Mouse (Mus musculus) heart, embryonic 12.5 days (tissue): ENCODE measurements around the gene Grm8. TPM values are rescaled to one million over a fixed set of nuclear protein-coding genes. Genes with fewer than 3 reads are reported as not detected.
"Not testable (repeated sequence)": the region's sequence is repeated elsewhere in the genome, so short reads cannot be mapped to it uniquely, and the experiment has no call there.

Experiments used
- ATAC-seq: fragments of 200-750 bp; cut with Nextera tagmentation; 2 replicates; pipeline ENCODE4 v1.8.0; 2017; ENCODE audit warnings: moderate TSS enrichment, moderate library complexity; ENCODE audit not compliant: insufficient number of reproducible peaks, low FRiP score
- H3K27ac ChIP-seq: fragments of 300-500 bp; sonication (generic); 2 replicates; pipeline ENCODE4 v1.5.1; 2016; ENCODE audit warnings: mild to moderate bottlenecking, moderate library complexity; ENCODE audit not compliant: poor library complexity, severe bottlenecking
- H3K27me3 ChIP-seq: fragments of 300-500 bp; sonication (generic); replicated peaks from 2 replicates; pipeline ENCODE4 v1.6.1; 2016; ENCODE audit warnings: mild to moderate bottlenecking, moderate library complexity
- H3K36me3 ChIP-seq: fragments of 300-500 bp; sonication (generic); 2 replicates; pipeline ENCODE4 v1.6.1; 2016; ENCODE audit warnings: mild to moderate bottlenecking, moderate library complexity
- H3K4me1 ChIP-seq: fragments of 300-500 bp; sonication (generic); replicated peaks from 2 replicates; pipeline ENCODE4 v1.6.1; 2016; ENCODE audit warnings: mild to moderate bottlenecking
- H3K4me2 ChIP-seq: fragments of 300-500 bp; sonication (generic); 2 replicates; pipeline ENCODE4 v1.6.1; 2016; ENCODE audit warnings: mild to moderate bottlenecking, moderate library complexity
- H3K4me3 ChIP-seq: fragments of 300-500 bp; sonication (generic); 2 replicates; pipeline ENCODE4 v1.5.1; 2016; ENCODE audit warnings: mild to moderate bottlenecking
- H3K9ac ChIP-seq: fragments of 300-500 bp; sonication (generic); 2 replicates; pipeline ENCODE4 v1.6.1; 2016; ENCODE audit warnings: mild to moderate bottlenecking, moderate library complexity
- H3K9me3 ChIP-seq: fragments of 300-500 bp; sonication (generic); replicated peaks from 2 replicates; pipeline ENCODE4 v1.6.1; 2016; ENCODE audit warnings: mild to moderate bottlenecking, moderate library complexity
- WGBS: fragments of 180-500 bp; shearing (Covaris S2); methylation state at CpG from one replicate; pipeline ENCODE4 v1.1.7; 2016; 5-methylcytosine and 5-hydroxymethylcytosine counted together
- polyA plus RNA-seq: library from polyadenylated mRNA; unstranded; fragments of >200 nt; fragmentation: Nextera tagmentation; extraction: Ambion mirVana; gene quantifications from 2 replicates; pipeline ENCODE4 v1.2.1, GENCODE M21; 2016

Gene Grm8
- polyA plus RNA-seq, 1 experiment from 2014 or later: 0.73 TPM

- WGBS: 42% methylated on average over 1 of the region's 1 CpGs
- no peak overlapping the region for H3K9ac ChIP-seq
- no peaks in the 10 kb centered on the region for H3K4me1 ChIP-seq
- no peaks in the 10 kb centered on the region for H3K27me3 ChIP-seq
- no peak overlapping the region for H3K4me2 ChIP-seq
- no peaks in the 10 kb centered on the region for H3K9me3 ChIP-seq
- no peaks in the 10 kb centered on the region for H3K36me3 ChIP-seq
- no peak overlapping the region for H3K27ac ChIP-seq
- no peak for ATAC-seq
- H3K4me3 ChIP-seq: no peak overlapping the region
These were observed 249.2 kb downstream of the Grm8 start for GRCm38 (mm10) chr6:27885786-27886185.

- Histone ChIP-seq H3K27ac (no peak overlapping the region), H3K4me1 (no peaks in the 10 kb centered on the region), H3K9me3 (no peaks in the 10 kb centered on the region), H3K27me3 (no peaks in the 10 kb centered on the region), H3K4me2 (no peak overlapping the region), H3K4me3 (no peak overlapping the region), H3K9ac (no peak overlapping the region), H3K36me3 (no peaks in the 10 kb centered on the region)
- ATAC-seq: no peak
- WGBS: 43% methylated on average over 1 of the region's 1 CpGs
These were observed 285.3 kb downstream of the Grm8 start for GRCm38 (mm10) chr6:27849644-27850043.

GRCm38 (mm10) chr6:27836159-27836558, 298.8 kb downstream of the Grm8 start:
- Histone ChIP-seq H3K27ac (no peak overlapping the region), H3K36me3 (no peaks in the 10 kb centered on the region), H3K9ac (no peak overlapping the region), H3K27me3 (no peaks in the 10 kb centered on the region), H3K4me3 (no peak overlapping the region), H3K4me2 (no peak overlapping the region), H3K4me1 (no peaks in the 10 kb centered on the region), H3K9me3 (no peaks in the 10 kb centered on the region)
- ATAC-seq: no peak
- 90% methylated on average over 1 of the region's 1 CpGs for WGBS

- not testable (repeated sequence) for H3K4me2 ChIP-seq, ATAC-seq, H3K4me3 ChIP-seq, H3K9me3 ChIP-seq, H3K27ac ChIP-seq, H3K27me3 ChIP-seq, H3K36me3 ChIP-seq, H3K9ac ChIP-seq, H3K4me1 ChIP-seq
- WGBS: 89% methylated on average over 2 of the region's 2 CpGs
These were observed 315.2 kb downstream of the Grm8 start for GRCm38 (mm10) chr6:27819735-27820134.

- no peaks in the 10 kb centered on the region for H3K9me3 ChIP-seq
- no peak overlapping the region for H3K9ac ChIP-seq
- no peaks in the 10 kb centered on the region for H3K27me3 ChIP-seq
- no peak overlapping the region for H3K27ac ChIP-seq
- 71% methylated on average over 5 of the region's 5 CpGs for WGBS
- no peak overlapping the region for H3K4me3 ChIP-seq
- H3K4me2 ChIP-seq: no peak overlapping the region
- H3K36me3 ChIP-seq: no peaks in the 10 kb centered on the region
- no peak for ATAC-seq
- no peaks in the 10 kb centered on the region for H3K4me1 ChIP-seq
These were observed 322.2 kb downstream of the Grm8 start for GRCm38 (mm10) chr6:27812789-27813188.

- H3K27ac ChIP-seq: no peak overlapping the region
- H3K4me3 ChIP-seq: no peak overlapping the region
- H3K4me2 ChIP-seq: no peak overlapping the region
- H3K36me3 ChIP-seq: no peaks in the 10 kb centered on the region
- no peaks in the 10 kb centered on the region for H3K27me3 ChIP-seq
- H3K4me1 ChIP-seq: no peaks in the 10 kb centered on the region
- H3K9ac ChIP-seq: no peak overlapping the region
- ATAC-seq: no peak
- no peaks in the 10 kb centered on the region for H3K9me3 ChIP-seq
- WGBS: 71% methylated on average over 6 of the region's 6 CpGs
These were observed 325.0 kb downstream of the Grm8 start for GRCm38 (mm10) chr6:27809996-27810395.

- Histone ChIP-seq H3K27ac (no peak overlapping the region), H3K9me3 (no peaks in the 10 kb centered on the region), H3K4me3 (no peak overlapping the region), H3K4me2 (no peak overlapping the region), H3K9ac (no peak overlapping the region), H3K4me1 (no peaks in the 10 kb centered on the region), H3K36me3 (no peaks in the 10 kb centered on the region), H3K27me3 (no peaks in the 10 kb centered on the region)
- no peak for ATAC-seq
These were observed 328.2 kb downstream of the Grm8 start for GRCm38 (mm10) chr6:27806741-27807140.

- H3K9ac ChIP-seq: no peak overlapping the region
- no peak for ATAC-seq
- 67% methylated on average over 6 of the region's 6 CpGs for WGBS
- H3K27ac ChIP-seq: no peak overlapping the region
- no peak overlapping the region for H3K4me2 ChIP-seq
- H3K27me3 ChIP-seq: no peaks in the 10 kb centered on the region
- no peaks in the 10 kb centered on the region for H3K36me3 ChIP-seq
- no peaks in the 10 kb centered on the region for H3K4me1 ChIP-seq
- no peak overlapping the region for H3K4me3 ChIP-seq
- H3K9me3 ChIP-seq: no peaks in the 10 kb centered on the region
These were observed 334.0 kb downstream of the Grm8 start for GRCm38 (mm10) chr6:27800881-27801572.

GRCm38 (mm10) chr6:27798735-27799134, 336.2 kb downstream of the Grm8 start:
- WGBS: 82% methylated on average over 3 of the region's 3 CpGs
- no peak for ATAC-seq
- Histone ChIP-seq H3K9ac (no peak overlapping the region), H3K27ac (no peak overlapping the region), H3K9me3 (no peaks in the 10 kb centered on the region), H3K4me3 (no peak overlapping the region), H3K4me1 (no peaks in the 10 kb centered on the region), H3K4me2 (no peak overlapping the region), H3K27me3 (no peaks in the 10 kb centered on the region), H3K36me3 (no peaks in the 10 kb centered on the region)

- WGBS: 85% methylated on average over 3 of the region's 3 CpGs
These were observed 345.4 kb downstream of the Grm8 start for GRCm38 (mm10) chr6:27789566-27789965.

GRCm38 (mm10) chr6:27789151-27789550, 345.8 kb downstream of the Grm8 start:
- Histone ChIP-seq H3K4me3 (no peak overlapping the region), H3K9ac (no peak overlapping the region), H3K36me3 (no peaks in the 10 kb centered on the region), H3K4me1 (no peaks in the 10 kb centered on the region), H3K27me3 (no peaks in the 10 kb centered on the region), H3K9me3 (no peaks in the 10 kb centered on the region; the same call in 1 of the 2 replicates), H3K27ac (no peak overlapping the region), H3K4me2 (no peak overlapping the region)
- WGBS: 75% methylated on average over 4 of the region's 4 CpGs
- no peak for ATAC-seq

More at GRCm38 (mm10) chr6:27789566-27789965, 345.4 kb downstream of the Grm8 start:
- no peak overlapping the region for H3K27ac ChIP-seq
- H3K27me3 ChIP-seq: no peaks in the 10 kb centered on the region
- no peaks in the 10 kb centered on the region for H3K36me3 ChIP-seq
- no peak for ATAC-seq
- no peak overlapping the region for H3K9ac ChIP-seq
- no peak overlapping the region for H3K4me3 ChIP-seq
- no peak overlapping the region for H3K4me2 ChIP-seq
- no peaks in the 10 kb centered on the region; the same call in 1 of the 2 replicates for H3K9me3 ChIP-seq
- H3K4me1 ChIP-seq: no peaks in the 10 kb centered on the region

- WGBS: 57% methylated on average over 1 of the region's 1 CpGs
- Histone ChIP-seq H3K4me2 (no peak overlapping the region), H3K4me3 (no peak overlapping the region), H3K27me3 (no peaks in the 10 kb centered on the region), H3K4me1 (no peaks in the 10 kb centered on the region), H3K9ac (no peak overlapping the region), H3K9me3 (no peaks in the 10 kb centered on the region), H3K27ac (no peak overlapping the region), H3K36me3 (no peaks in the 10 kb centered on the region)
- no peak for ATAC-seq
These were observed 352.7 kb downstream of the Grm8 start for GRCm38 (mm10) chr6:27782251-27782650.
